ENCODE assay signal across 31 mouse cellular contexts in genomic region chr10:126102876-126103275, GRCm38 (mm10).
DNase-seq lines count a peak whose midpoint lies in the region; ATAC-seq and TF ChIP-seq lines count a peak whose summit lies in the region.
"Had no signal": no experiment of that assay in that cellular context is flagged by ENCODE, and none has a peak within 500 bp of the region (broad histone marks: within the 10 kb centered on the region; RNA-seq: fewer than 3 reads in every experiment).

No protein-coding gene starts in this region.

- intact Hi-C loops in gastrocnemius, adult 2 months (cut with DNase I), result no loop called here

- H3K4me2 ChIP-seq in limb, embryonic 11.5 days (ENCODE audit: low read depth, severe bottlenecking), result no peak overlapping the region
- H3K4me2 ChIP-seq: embryonic facial prominence, embryonic 15.5 days; forebrain, embryonic 13.5 days; heart, embryonic 15.5 days; hindbrain, embryonic 15.5 days; liver, embryonic 15.5 days; lung, embryonic 14.5 days; midbrain, embryonic 11.5 days; neural tube, embryonic 12.5 days had no signal

- no peaks in the 10 kb centered on the region for H3K27me3 ChIP-seq in limb, embryonic 11.5 days (ENCODE audit: control insufficient read depth, insufficient read depth, low read length)
- no peaks in the 10 kb centered on the region for H3K27me3 ChIP-seq in limb, embryonic 10.5 days (ENCODE audit: low read depth, poor library complexity, severe bottlenecking)
- H3K27me3 ChIP-seq: embryonic facial prominence, embryonic 15.5 days; forebrain, embryonic 13.5 days; heart, embryonic 15.5 days; hindbrain, embryonic 15.5 days; liver, embryonic 15.5 days; neural tube, embryonic 12.5 days had no signal

- WGBS in limb, embryonic 11.5 days, result 86% methylated on average over 15 of the region's 15 CpGs
- WGBS in limb, embryonic 10.5 days, result 92% methylated on average over 15 of the region's 15 CpGs

- peak; percentile 34 for DNase-seq in gastrocnemius, adult 2 months
- no peak for DNase-seq in gastrocnemius, postnatal 10 days
- DNase-seq in limb, embryonic 11.5 days (ENCODE audit: low spot score), result peak; percentile 19
- DNase-seq in limb, embryonic 10.5 days (ENCODE audit: low spot score), result no peak
- peak; percentile 19 for DNase-seq in gastrocnemius, postnatal 25 days
- no peak for DNase-seq in kidney, postnatal 36 days
- DNase-seq in frontal cortex, postnatal 14 days (ENCODE audit: low spot score in 2 of 2), result no peak
- DNase-seq: adrenal gland, adult 2 months; adrenal gland, postnatal 36 days; cerebellum, adult 18-20 months; cerebellum, postnatal 10 days; kidney, adult 18-20 months; kidney, postnatal 4 days; layer of hippocampus, postnatal 36 days; left cerebral cortex, postnatal 4 days; lung, embryonic 14.5 days; right cerebral cortex, adult 18-20 months; thymus, adult 2 months; thymus, postnatal 36 days had no signal

- no peaks in the 10 kb centered on the region for H3K4me1 ChIP-seq in limb, embryonic 11.5 days (ENCODE audit: control insufficient read depth, insufficient read depth, low read length)
- H3K4me1 ChIP-seq in limb, embryonic 10.5 days, result no peaks in the 10 kb centered on the region
- H3K4me1 ChIP-seq: embryonic facial prominence, embryonic 15.5 days; forebrain, embryonic 13.5 days; heart, embryonic 10.5 days; heart, embryonic 15.5 days; hindbrain, embryonic 15.5 days; liver, embryonic 15.5 days; neural tube, embryonic 12.5 days had no signal

- ATAC-seq in limb, embryonic 11.5 days (ENCODE audit: insufficient number of reproducible peaks, low FRiP score, low TSS enrichment, low read depth), result no peak
- ATAC-seq: activated CD4-positive, CD25-positive, alpha-beta regulatory T cell, adult 4 months; CD4-positive, CD25-positive, alpha-beta regulatory T cell, adult 4 months; forebrain, embryonic 13.5 days; inflammation-experienced regulatory T-cells, adult 6 months; midbrain, embryonic 16.5 days had no signal

- no peak overlapping the region for H3K27ac ChIP-seq in gastrocnemius, adult 2 months
- H3K27ac ChIP-seq in limb, embryonic 11.5 days (replicated peaks; ENCODE audit: low read depth, low read length), result no peak overlapping the region
- H3K27ac ChIP-seq in limb, embryonic 10.5 days, result no peak overlapping the region
- H3K27ac ChIP-seq: embryonic facial prominence, embryonic 15.5 days; forebrain, embryonic 13.5 days; heart, embryonic 10.5 days; heart, embryonic 15.5 days; hindbrain, embryonic 15.5 days; liver, embryonic 15.5 days; neural tube, embryonic 12.5 days had no signal

- no peak overlapping the region for H3K9ac ChIP-seq in limb, embryonic 11.5 days (ENCODE audit: low read length)
- H3K9ac ChIP-seq: embryonic facial prominence, embryonic 15.5 days; forebrain, embryonic 13.5 days; heart, embryonic 15.5 days; hindbrain, embryonic 15.5 days; liver, embryonic 15.5 days; lung, embryonic 14.5 days; neural tube, embryonic 12.5 days had no signal

- no peaks in the 10 kb centered on the region for H3K36me3 ChIP-seq in limb, embryonic 11.5 days (ENCODE audit: control insufficient read depth, insufficient read depth, low read length)
- no peaks in the 10 kb centered on the region for H3K36me3 ChIP-seq in limb, embryonic 10.5 days
- H3K36me3 ChIP-seq: embryonic facial prominence, embryonic 15.5 days; heart, embryonic 10.5 days; heart, embryonic 15.5 days; hindbrain, embryonic 15.5 days; liver, embryonic 15.5 days; neural tube, embryonic 12.5 days had no signal

- TF ChIP-seq CTCF in gastrocnemius, adult 2 months (IDR thresholded peaks at IDR 0.05), result no peak

- H3K9me3 ChIP-seq in limb, embryonic 11.5 days (ENCODE audit: control insufficient read depth, low read length), result no peaks in the 10 kb centered on the region
- no peaks in the 10 kb centered on the region for H3K9me3 ChIP-seq in limb, embryonic 10.5 days (replicated peaks)
- H3K9me3 ChIP-seq: embryonic facial prominence, embryonic 15.5 days; forebrain, embryonic 13.5 days; heart, embryonic 10.5 days; heart, embryonic 15.5 days; hindbrain, embryonic 15.5 days; liver, embryonic 15.5 days; neural tube, embryonic 12.5 days had no signal

- no peak overlapping the region for H3K4me3 ChIP-seq in gastrocnemius, adult 2 months
- H3K4me3 ChIP-seq in limb, embryonic 11.5 days (ENCODE audit: low read depth, low read length), result no peak overlapping the region
- no peak overlapping the region for H3K4me3 ChIP-seq in limb, embryonic 10.5 days
- H3K4me3 ChIP-seq: embryonic facial prominence, embryonic 15.5 days; forebrain, embryonic 13.5 days; heart, embryonic 10.5 days; heart, embryonic 15.5 days; hindbrain, embryonic 15.5 days; liver, embryonic 15.5 days; neural tube, embryonic 12.5 days had no signal

Comparison
In these comparisons a context has a peak if more than half of its experiments do, and no peak if none do; other contexts are left out.
1. DNase-seq: peak in gastrocnemius, adult 2 months (single experiment), limb, embryonic 11.5 days (single experiment) and gastrocnemius, postnatal 25 days (single experiment); none in gastrocnemius, postnatal 10 days (single experiment), limb, embryonic 10.5 days (single experiment), kidney, postnatal 36 days (0 of 2) and frontal cortex, postnatal 14 days (0 of 2).